Mouse (Mus musculus): ENCODE measurements around the gene Sycp3.

- no peak for TF ChIP-seq CTCF (IDR thresholded peaks at IDR 0.05; ENCODE audit: low read depth)
- TF ChIP-seq EP300 (IDR thresholded peaks at IDR 0.05; ENCODE audit: low read depth): no peak
These were observed 35.7 kb downstream of the Sycp3 start for GRCm38 (mm10) chr10:88494959-88495587.
